Mouse (Mus musculus) urinary bladder, postnatal 4 days (tissue): ENCODE results near the gene Dpyd.

Source experiments
- DNase-seq, 2 experiments: peaks; one replicate each; pipeline ENCODE4 v3.0.0; 2021 to 2022; ENCODE audit warnings: low spot score in 2 of 2

Gene Dpyd

GRCm38 (mm10) chr3:118676052-118676777 lies 114.3 kb downstream of the Dpyd start:
- DNase-seq = no peak

GRCm38 (mm10) chr3:118680803-118681202 lies 118.9 kb downstream of the Dpyd start:
- no peak for DNase-seq

- DNase-seq = no peak
These were observed 188.3 kb downstream of the Dpyd start for GRCm38 (mm10) chr3:118750269-118750668.

DNA sequence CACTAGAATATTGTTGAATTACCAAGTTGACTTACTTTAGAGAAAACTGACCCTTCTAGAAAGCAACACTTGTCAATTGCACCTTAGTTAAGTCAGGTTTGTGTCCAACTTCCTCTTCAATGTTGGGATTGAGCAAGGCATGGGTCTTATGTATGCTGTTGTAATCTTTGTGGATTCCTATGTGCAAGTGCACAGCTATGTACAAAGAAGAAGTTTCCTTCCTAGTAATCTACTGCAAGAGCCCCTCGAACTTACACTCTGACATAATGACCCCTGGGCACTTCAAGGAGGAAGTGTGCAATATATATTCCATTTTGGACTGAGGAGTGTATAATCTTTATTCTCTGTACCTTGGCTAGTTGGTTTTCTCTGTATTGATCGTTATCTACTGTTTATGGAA lies 191.7 kb downstream of the Dpyd start:
- no peak for DNase-seq

DNA sequence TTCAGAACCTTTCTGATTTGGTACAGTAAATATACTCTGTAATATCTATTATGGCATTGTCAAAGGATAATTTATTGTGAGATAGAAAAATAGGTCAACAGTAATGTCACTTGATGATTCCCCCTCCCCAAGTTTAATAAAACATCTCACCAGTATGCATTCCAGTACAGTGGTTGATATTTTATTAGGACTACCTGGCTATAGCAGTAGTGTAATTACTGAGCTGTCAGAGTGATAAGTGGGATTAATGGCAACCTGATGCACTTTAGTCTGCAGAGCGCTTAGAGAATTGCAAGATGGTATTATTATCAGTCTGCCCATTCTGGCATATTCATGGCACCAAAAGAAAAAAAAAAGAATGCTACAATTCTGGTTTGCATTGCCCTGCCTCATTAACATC lies 194.2 kb downstream of the Dpyd start:
- no peak for DNase-seq

DNA sequence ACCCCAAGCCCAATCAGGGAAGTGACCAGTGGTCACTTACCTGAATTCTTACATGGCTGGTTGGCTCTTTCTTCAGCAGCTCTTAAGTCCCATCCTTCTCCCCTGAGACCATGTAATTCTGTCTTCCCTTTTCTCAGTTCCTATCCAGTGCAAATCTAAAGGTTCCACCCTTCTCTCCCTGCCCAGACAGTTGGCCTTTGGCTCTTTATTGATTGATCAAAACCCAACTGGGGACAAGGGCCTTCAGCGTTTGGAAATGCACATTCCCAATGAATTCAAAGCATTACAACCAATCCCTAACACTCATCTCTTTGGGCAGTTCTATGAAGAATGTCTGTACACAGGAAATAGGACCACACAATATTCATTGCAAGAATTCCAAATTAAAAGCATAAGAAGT lies 251.0 kb downstream of the Dpyd start:
- no peak for DNase-seq

GRCm38 (mm10) chr3:118850613-118851527 lies 288.9 kb downstream of the Dpyd start:
- DNase-seq = no peak

DNA sequence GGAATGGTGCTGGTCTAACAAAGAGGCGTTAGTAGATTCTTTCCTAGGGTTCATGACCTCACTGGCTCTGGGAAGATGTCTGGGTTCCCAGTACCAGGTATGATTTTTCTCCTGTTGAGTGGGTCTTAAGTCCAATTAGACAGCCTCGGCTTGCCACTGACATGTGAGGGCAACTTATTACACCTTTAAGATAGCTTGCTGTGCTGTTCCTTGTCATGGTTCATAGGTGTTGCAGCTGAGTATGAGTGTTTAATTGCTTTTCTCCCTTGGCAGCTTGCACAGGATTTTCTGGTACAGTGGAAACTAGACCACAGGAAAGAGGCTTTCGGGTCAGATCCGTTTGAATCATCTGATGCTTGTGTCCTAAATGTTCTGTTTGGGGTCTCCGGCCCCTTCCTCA lies 290.8 kb downstream of the Dpyd start:
- DNase-seq = no peak

DNA sequence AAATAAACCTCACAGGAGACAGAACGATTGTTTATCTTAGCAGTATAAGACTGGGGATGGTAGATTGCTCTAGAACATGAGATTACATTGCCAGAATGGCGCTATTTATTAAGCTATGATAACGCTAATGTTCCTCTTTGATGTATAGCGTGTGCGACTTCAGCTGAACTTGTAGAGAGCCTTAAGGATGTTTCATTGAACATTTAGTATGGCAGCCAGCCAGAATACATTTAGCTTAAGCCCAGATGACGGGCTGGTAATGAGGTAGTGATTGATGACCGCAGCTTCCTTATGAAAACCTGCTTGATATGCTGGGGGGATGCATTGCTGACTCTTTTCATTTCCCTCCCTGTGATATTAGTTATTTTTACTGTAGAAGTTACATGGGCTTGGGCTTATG lies 293.5 kb downstream of the Dpyd start:
- no peak for DNase-seq

GRCm38 (mm10) chr3:118869113-118870107 lies 307.5 kb downstream of the Dpyd start:
- no peak for DNase-seq

GRCm38 (mm10) chr3:118875871-118876270 lies 313.9 kb downstream of the Dpyd start:
- DNase-seq = no peak

DNA sequence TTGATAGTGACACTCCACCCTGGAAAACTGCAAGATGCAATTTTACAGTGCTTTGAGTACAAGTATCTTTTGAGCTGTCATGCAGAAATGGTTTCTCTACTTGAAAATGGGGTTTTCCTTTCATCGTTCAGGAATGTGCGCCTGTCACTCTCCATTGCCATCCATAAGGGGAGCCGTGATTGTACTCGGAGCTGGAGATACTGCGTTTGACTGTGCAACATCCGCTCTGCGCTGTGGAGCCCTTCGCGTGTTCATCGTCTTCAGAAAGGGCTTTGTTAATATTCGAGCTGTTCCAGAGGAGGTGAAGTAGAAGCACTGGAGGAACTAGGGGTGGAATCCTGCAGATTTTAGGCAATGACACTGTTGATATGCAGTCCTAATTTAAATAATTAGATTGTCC lies 337.1 kb downstream of the Dpyd start:
- DNase-seq = no peak

- no peak for DNase-seq
These were observed 429.4 kb downstream of the Dpyd start for GRCm38 (mm10) chr3:118991312-118991711.

DNA sequence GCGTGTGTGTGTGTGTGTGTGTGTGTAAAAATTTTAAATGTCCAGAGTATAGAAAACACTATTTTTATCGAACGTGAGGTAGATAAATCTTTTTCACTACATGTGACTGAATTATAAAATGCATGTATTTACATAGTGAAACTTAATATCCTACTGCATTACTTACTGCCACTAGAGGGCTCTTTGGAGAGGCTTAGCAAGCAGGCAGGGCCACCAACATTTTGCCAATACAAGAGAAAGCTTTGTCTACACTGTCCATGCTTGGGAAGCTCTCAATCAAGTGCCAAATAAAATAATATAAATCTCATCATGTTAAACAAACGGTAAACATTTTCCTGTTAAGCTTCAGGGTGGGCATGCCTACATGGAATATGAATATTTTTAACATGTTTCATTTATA lies 429.9 kb downstream of the Dpyd start:
- DNase-seq = no peak

DNA sequence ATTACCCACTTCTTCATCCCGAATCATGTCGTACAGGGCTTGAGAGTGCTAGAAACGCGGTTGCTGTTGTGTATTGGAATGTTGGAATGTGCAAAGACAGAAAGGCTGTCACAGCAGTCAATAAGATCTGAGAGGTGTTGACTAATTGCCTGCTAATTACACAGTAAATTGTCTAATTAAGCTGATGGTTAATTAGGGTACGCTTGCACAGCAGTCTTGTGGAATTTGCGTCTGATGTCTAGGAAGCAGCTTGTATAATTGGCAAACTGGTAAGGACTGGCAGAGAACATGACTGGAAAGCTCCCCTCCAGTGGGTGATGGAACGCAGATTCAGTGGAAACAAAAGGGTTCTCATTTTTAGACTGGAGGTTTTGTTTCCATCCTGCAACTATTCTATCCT lies 459.3 kb downstream of the Dpyd start:
- no peak for DNase-seq

- DNase-seq = no peak
These were observed 480.7 kb downstream of the Dpyd start for GRCm38 (mm10) chr3:119042611-119043010.

- DNase-seq = no peak
These were observed 494.2 kb downstream of the Dpyd start for GRCm38 (mm10) chr3:119056144-119056543.

DNA sequence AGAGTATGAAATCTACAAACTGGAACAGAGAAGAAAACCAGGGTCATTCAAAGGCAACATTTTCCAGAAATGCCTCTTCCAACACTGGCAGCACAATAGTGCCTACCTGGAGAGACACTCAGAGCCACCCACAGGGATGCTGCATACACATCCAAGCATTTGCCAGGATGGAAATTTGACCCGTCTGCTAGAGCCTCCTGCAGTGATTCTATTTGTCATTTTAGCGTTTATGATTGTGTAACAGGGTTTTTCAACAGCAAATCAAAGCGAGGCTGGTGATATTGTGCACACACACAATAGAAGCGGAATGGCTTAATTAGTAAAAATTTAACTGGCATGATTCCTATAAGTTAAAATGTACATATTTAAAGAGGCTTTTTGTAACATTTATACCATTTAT lies 501.3 kb downstream of the Dpyd start:
- no peak for DNase-seq

DNA sequence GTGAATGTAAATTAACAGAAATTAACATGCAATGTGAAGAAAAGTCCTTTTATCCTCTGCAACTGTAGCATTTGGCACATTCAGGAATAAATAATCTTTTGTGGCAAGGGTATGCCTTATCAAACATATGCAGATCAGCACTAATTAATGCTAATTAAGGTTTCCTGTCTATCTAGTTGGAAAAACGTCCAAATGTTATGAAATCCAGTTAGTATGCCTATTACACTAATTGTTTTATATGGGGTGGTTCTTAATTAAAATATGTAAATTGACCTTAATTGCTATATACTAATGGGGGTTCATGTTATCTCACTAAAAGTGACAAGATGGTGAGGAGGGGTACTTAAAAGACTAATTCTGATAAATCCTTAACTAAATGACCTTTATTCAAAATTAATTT lies 501.7 kb downstream of the Dpyd start:
- no peak for DNase-seq

- DNase-seq = no peak
These were observed 502.8 kb downstream of the Dpyd start for GRCm38 (mm10) chr3:119064746-119065145.

DNA sequence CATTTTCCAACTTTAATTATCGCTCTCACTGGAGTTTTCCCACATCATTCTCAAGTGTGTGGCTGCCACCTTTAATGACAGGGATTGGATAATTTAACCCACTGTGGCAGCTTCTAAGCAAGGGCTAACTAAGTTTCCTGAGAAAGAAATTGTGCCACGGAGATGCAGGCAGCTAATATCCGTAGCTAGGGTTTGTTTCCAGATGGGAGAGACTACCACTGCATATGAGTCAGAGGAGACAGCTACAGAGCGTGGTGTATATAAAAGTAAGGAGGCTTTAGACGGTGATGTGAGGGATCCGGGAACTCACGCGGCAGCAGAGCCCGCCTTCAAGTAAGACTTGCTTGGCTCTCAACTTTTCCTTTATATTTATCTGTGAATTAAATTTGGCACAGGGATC lies 505.3 kb downstream of the Dpyd start:
- no peak for DNase-seq

- DNase-seq = no peak
These were observed 524.7 kb downstream of the Dpyd start for GRCm38 (mm10) chr3:119086618-119087017.
